Mouse (Mus musculus): ENCODE results near the gene Olfr1448.

DNA sequence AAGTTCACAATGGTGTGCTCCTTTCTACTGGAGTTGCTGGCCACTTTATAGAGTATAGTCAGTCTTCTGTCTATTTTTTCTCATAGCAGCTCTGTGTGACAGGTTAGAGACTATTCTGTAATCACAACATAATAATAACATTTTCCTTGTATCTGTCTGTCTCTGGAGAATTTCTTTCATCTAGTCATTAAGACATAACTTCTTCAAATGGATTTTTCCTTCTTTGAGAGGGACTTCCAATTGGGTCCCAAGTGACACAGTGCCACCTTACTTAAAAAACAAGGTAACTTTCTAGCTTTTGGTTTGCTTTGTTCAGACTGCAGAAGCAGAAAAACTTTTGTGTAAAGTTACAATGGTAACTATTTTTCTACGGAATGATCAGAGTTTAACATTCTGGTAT, 25.7 kb upstream of the Olfr1448 start, which contains the start of gene Olfr1450:
- TF ChIP-seq POLR2A (IDR thresholded peaks at IDR 0.05; ENCODE audit: borderline replicate concordance, extremely low read depth, low read depth, low read length) (no peak), CTCF (IDR thresholded peaks at IDR 0.05; ENCODE audit: insufficient read depth, low read length) (no peak)
